6 mouse cellular contexts compared by ENCODE assay signal in the genomic region with DNA sequence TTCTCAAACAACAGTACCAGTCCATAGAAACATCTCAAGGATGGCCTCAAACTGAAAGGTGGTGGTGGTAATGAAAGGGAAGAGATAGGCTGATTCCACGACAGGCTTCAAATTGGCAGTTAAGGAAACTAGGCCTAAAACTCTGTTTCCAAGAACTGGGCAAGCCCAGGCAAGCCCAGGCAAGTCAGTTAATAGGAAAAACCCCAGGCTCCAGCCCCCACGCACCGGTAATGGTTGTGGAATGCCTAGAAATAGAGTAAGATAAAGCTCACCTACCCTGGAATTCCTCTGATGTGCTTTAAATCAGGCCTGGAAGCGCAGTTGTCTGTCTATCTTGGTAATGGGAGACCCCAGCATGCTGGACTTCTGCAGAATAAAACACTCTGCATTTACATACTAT.
"Had no signal": no experiment of that assay in that cellular context is flagged by ENCODE, and none has a peak within 500 bp of the region (broad histone marks: within the 10 kb centered on the region; RNA-seq: fewer than 3 reads in every experiment).

No protein-coding gene starts in this region.

- H3K27me3 ChIP-seq: liver, embryonic 13.5 days; midbrain, embryonic 13.5 days had no signal

- H3K9ac ChIP-seq: liver, embryonic 13.5 days; liver, postnatal 0 days; midbrain, embryonic 13.5 days had no signal

- H3K4me3 ChIP-seq: limb, embryonic 10.5 days; liver, embryonic 13.5 days; midbrain, embryonic 13.5 days had no signal

- H3K36me3 ChIP-seq: limb, embryonic 10.5 days; liver, embryonic 13.5 days; midbrain, embryonic 13.5 days had no signal

- H3K4me2 ChIP-seq: liver, embryonic 13.5 days; midbrain, embryonic 13.5 days had no signal

- H3K27ac ChIP-seq: kidney, postnatal 0 days; limb, embryonic 10.5 days; liver, embryonic 13.5 days; midbrain, embryonic 13.5 days; stomach, postnatal 0 days had no signal

- H3K4me1 ChIP-seq: midbrain, embryonic 13.5 days had no signal

- H3K9me3 ChIP-seq: limb, embryonic 10.5 days; liver, embryonic 13.5 days; midbrain, embryonic 13.5 days had no signal
